Mouse (Mus musculus): ENCODE data around the gene Ptprh.
A peak's percentile ranks its signal among the peaks of the same experiment; 100 is the strongest.

The Ptprh gene

GRCm38 (mm10) chr7:4603873-4604272 is at the start of gene Ptprh:
Gene Ptprh (minus strand): TSS chr7:4604041.
- DNase-seq, result no peak

GRCm38 (mm10) chr7:4653351-4653750 is 49.5 kb upstream of the Ptprh start:
- no peak for DNase-seq

GRCm38 (mm10) chr7:4652726-4653125 is 48.9 kb upstream of the Ptprh start:
- no peak for DNase-seq

GRCm38 (mm10) chr7:4651581-4651980 is 47.7 kb upstream of the Ptprh start:
- no peak for DNase-seq

GRCm38 (mm10) chr7:4647992-4648391 is 44.2 kb upstream of the Ptprh start:
- DNase-seq, result no peak

- DNase-seq, result peak; percentile 66
These were observed 43.5 kb upstream of the Ptprh start for GRCm38 (mm10) chr7:4647291-4647690.

- DNase-seq, result no peak
These were observed 43.0 kb upstream of the Ptprh start for GRCm38 (mm10) chr7:4646806-4647205.

- DNase-seq, result no peak
These were observed 39.4 kb upstream of the Ptprh start for GRCm38 (mm10) chr7:4643225-4643624.

- no peak for DNase-seq
These were observed 38.1 kb upstream of the Ptprh start for GRCm38 (mm10) chr7:4641956-4642355.

- DNase-seq, result no peak
These were observed 37.3 kb upstream of the Ptprh start for GRCm38 (mm10) chr7:4641155-4641554.

GRCm38 (mm10) chr7:4636179-4636578 is 32.3 kb upstream of the Ptprh start:
- DNase-seq, result no peak

- no peak for DNase-seq
These were observed 27.2 kb upstream of the Ptprh start, which contains the start of gene Tmem86b for GRCm38 (mm10) chr7:4631031-4631430. Gene Tmem86b (minus strand): TSS chr7:4631422.

- DNase-seq, result no peak
These were observed 26.4 kb upstream of the Ptprh start for GRCm38 (mm10) chr7:4630198-4630597.

- no peak for DNase-seq
These were observed 25.7 kb upstream of the Ptprh start for GRCm38 (mm10) chr7:4629586-4629985.

- DNase-seq, result no peak
These were observed 22.1 kb upstream of the Ptprh start for GRCm38 (mm10) chr7:4625928-4626327.

GRCm38 (mm10) chr7:4624343-4624742 is 20.5 kb upstream of the Ptprh start:
- no peak for DNase-seq

GRCm38 (mm10) chr7:4623544-4624189 is 19.8 kb upstream of the Ptprh start:
- DNase-seq, result peak; percentile 61

- DNase-seq, result peak; percentile 59
These were observed 16.1 kb upstream of the Ptprh start for GRCm38 (mm10) chr7:4619979-4620378.

- DNase-seq, result no peak
These were observed 10.0 kb upstream of the Ptprh start for GRCm38 (mm10) chr7:4613740-4614403.

- no peak for DNase-seq
These were observed 9.1 kb upstream of the Ptprh start for GRCm38 (mm10) chr7:4612956-4613355.

- DNase-seq, result no peak
These were observed 8.5 kb upstream of the Ptprh start for GRCm38 (mm10) chr7:4612386-4612785.

- no peak for DNase-seq
These were observed 8.1 kb upstream of the Ptprh start for GRCm38 (mm10) chr7:4611921-4612341.

GRCm38 (mm10) chr7:4611511-4611910 is 7.7 kb upstream of the Ptprh start:
- DNase-seq, result no peak

- no peak for DNase-seq
These were observed 4.2 kb upstream of the Ptprh start for GRCm38 (mm10) chr7:4608002-4608401.

- no peak for DNase-seq
These were observed 872 bp downstream of the Ptprh start for GRCm38 (mm10) chr7:4602969-4603368.
